Mouse (Mus musculus) hindbrain, embryonic 15.5 days (tissue): ENCODE data around the gene Dmrt1. TPM values are rescaled to one million over a fixed set of nuclear protein-coding genes. Genes with fewer than 3 reads are reported as not detected.

Experiments
- ATAC-seq: fragments of 200-750 bp; cut with Nextera tagmentation; 2 replicates; pipeline ENCODE4 v1.8.0; 2017; ENCODE audit warnings: low read depth, moderate number of reproducible peaks, moderate TSS enrichment; ENCODE audit not compliant: low FRiP score
- H3K27ac ChIP-seq: fragments of 300-500 bp; sonication (generic); replicated peaks from 2 replicates; pipeline ENCODE4 v1.5.1; 2015; ENCODE audit warnings: mild to moderate bottlenecking, inconsistent platforms
- H3K27me3 ChIP-seq: fragments of 300-500 bp; sonication (generic); 2 replicates; pipeline ENCODE4 v1.6.1; 2015; ENCODE audit warnings: control low read depth, inconsistent platforms
- H3K36me3 ChIP-seq: fragments of 300-500 bp; sonication (generic); 2 replicates; pipeline ENCODE4 v1.6.1; 2015; ENCODE audit warnings: control low read depth, inconsistent platforms
- H3K4me1 ChIP-seq: fragments of 300-500 bp; sonication (generic); replicated peaks from 2 replicates; pipeline ENCODE4 v1.6.1; 2015; ENCODE audit warnings: control low read depth, inconsistent platforms
- H3K4me2 ChIP-seq: fragments of 300-500 bp; sonication (generic); 2 replicates; pipeline ENCODE4 v1.6.1; 2015; ENCODE audit warnings: moderate library complexity, mild to moderate bottlenecking, inconsistent platforms
- H3K4me3 ChIP-seq: fragments of 300-500 bp; sonication (generic); 2 replicates; pipeline ENCODE4 v1.5.1; 2015; ENCODE audit warnings: mild to moderate bottlenecking, inconsistent platforms
- H3K9ac ChIP-seq: fragments of 300-500 bp; sonication (generic); 2 replicates; pipeline ENCODE4 v1.6.1; 2015; ENCODE audit warnings: inconsistent platforms
- H3K9me3 ChIP-seq: fragments of 300-500 bp; sonication (generic); 2 replicates; pipeline ENCODE4 v1.6.1; 2016; ENCODE audit warnings: control low read depth, inconsistent platforms
- WGBS: fragments of 180-500 bp; shearing (Covaris S2); methylation state at CpG from one replicate; pipeline ENCODE4 v1.1.7; 2015; 5-methylcytosine and 5-hydroxymethylcytosine counted together
- polyA plus RNA-seq: library from polyadenylated mRNA; unstranded; fragments of >200 nt; fragmentation: Nextera tagmentation; extraction: Ambion mirVana; gene quantifications from 2 replicates; pipeline ENCODE4 v1.2.1, GENCODE M21; 2015

Gene Dmrt1
- polyA plus RNA-seq, 1 experiment from 2014 or later, result not detected

GRCm38 (mm10) chr19:25641786-25642185, 136.4 kb downstream of the Dmrt1 start:
- 0 out of 2 replicates have a peak, but pooled peaks cover 2% of the 10 kb centered on the region for H3K27me3 ChIP-seq
- no peak overlapping the region for H3K4me2 ChIP-seq
- H3K9me3 ChIP-seq, result no peaks in the 10 kb centered on the region
- no peak for ATAC-seq
- H3K4me3 ChIP-seq, result no peak overlapping the region
- WGBS, result 90% methylated on average over 6 of the region's 6 CpGs
- H3K27ac ChIP-seq, result no peak overlapping the region
- no peak overlapping the region for H3K9ac ChIP-seq
- H3K36me3 ChIP-seq, result no peaks in the 10 kb centered on the region
- no peaks in the 10 kb centered on the region for H3K4me1 ChIP-seq

GRCm38 (mm10) chr19:25647136-25647535, 141.7 kb downstream of the Dmrt1 start:
- Histone ChIP-seq H3K27me3 (no peaks in the 10 kb centered on the region), H3K4me1 (no peaks in the 10 kb centered on the region), H3K9me3 (no peaks in the 10 kb centered on the region), H3K4me2 (no peak overlapping the region), H3K36me3 (no peaks in the 10 kb centered on the region), H3K4me3 (no peak overlapping the region), H3K9ac (no peak overlapping the region), H3K27ac (no peak overlapping the region)
- no peak for ATAC-seq
- 75% methylated on average over 3 of the region's 3 CpGs for WGBS

- 79% methylated on average over 4 of the region's 4 CpGs for WGBS
- no peaks in the 10 kb centered on the region for H3K9me3 ChIP-seq
- H3K27ac ChIP-seq, result no peak overlapping the region
- H3K4me2 ChIP-seq, result no peak overlapping the region
- H3K4me1 ChIP-seq, result no peaks in the 10 kb centered on the region
- H3K27me3 ChIP-seq, result no peaks in the 10 kb centered on the region
- H3K9ac ChIP-seq, result no peak overlapping the region
- no peak for ATAC-seq
- H3K4me3 ChIP-seq, result no peak overlapping the region
- no peaks in the 10 kb centered on the region for H3K36me3 ChIP-seq
Measured at GRCm38 (mm10) chr19:25648701-25649100, 143.3 kb downstream of the Dmrt1 start.

GRCm38 (mm10) chr19:25650474-25650873, 145.1 kb downstream of the Dmrt1 start:
- Histone ChIP-seq H3K9me3 (no peaks in the 10 kb centered on the region), H3K9ac (no peak overlapping the region), H3K4me2 (no peak overlapping the region), H3K27me3 (no peaks in the 10 kb centered on the region), H3K36me3 (no peaks in the 10 kb centered on the region), H3K4me3 (no peak overlapping the region), H3K27ac (no peak overlapping the region), H3K4me1 (no peaks in the 10 kb centered on the region)
- 82% methylated on average over 10 of the region's 10 CpGs for WGBS
- no peak for ATAC-seq

- 73% methylated on average over 5 of the region's 5 CpGs for WGBS
- Histone ChIP-seq H3K27ac (no peak overlapping the region), H3K36me3 (no peaks in the 10 kb centered on the region), H3K9me3 (no peaks in the 10 kb centered on the region), H3K4me2 (no peak overlapping the region), H3K27me3 (no peaks in the 10 kb centered on the region), H3K4me1 (no peaks in the 10 kb centered on the region), H3K4me3 (no peak overlapping the region), H3K9ac (no peak overlapping the region)
- ATAC-seq, result no peak
Measured at GRCm38 (mm10) chr19:25652560-25652959, 147.1 kb downstream of the Dmrt1 start.

Other genes with a start within 250 kb of the Dmrt1 start
- 0.38 and 0.49 TPM in 2 replicates for gene Dmrt3, start 104.7 kb downstream of the Dmrt1 start, polyA plus RNA-seq
- 0.09 TPM in 1 of 2 replicates, not detected in the other for gene Dmrt2, start 166.8 kb downstream of the Dmrt1 start, polyA plus RNA-seq